Mouse (Mus musculus) kidney, adult 2 months (tissue): ENCODE measurements around the gene Jag2. TPM values are rescaled to one million over a fixed set of nuclear protein-coding genes. Genes with fewer than 3 reads are reported as not detected.

Source experiments
- DNase-seq: peaks from one replicate; pipeline ENCODE4 v3.0.0; 2021
- H3K27ac ChIP-seq: fragments of 200-500 bp; 2 replicates; pipeline ENCODE4 v1.5.1; 2012; ENCODE audit warnings: low read depth, low read length, control low read depth, inconsistent platforms; ENCODE audit not compliant: insufficient read depth
- H3K27me3 ChIP-seq: fragments of 200-500 bp; replicated peaks from 2 replicates; pipeline ENCODE4 v1.6.1; 2012; ENCODE audit warnings: mild to moderate bottlenecking, moderate library complexity, low read length, inconsistent platforms; ENCODE audit not compliant: control insufficient read depth, insufficient read depth
- H3K36me3 ChIP-seq: fragments of 200-500 bp; 2 replicates; pipeline ENCODE4 v1.6.1; 2012; ENCODE audit warnings: mild to moderate bottlenecking, moderate library complexity, low read length, inconsistent platforms; ENCODE audit not compliant: control insufficient read depth, insufficient read depth
- H3K4me1 ChIP-seq: fragments of 200-500 bp; 2 replicates; pipeline ENCODE4 v1.6.1; 2011; ENCODE audit warnings: low read length; ENCODE audit not compliant: control insufficient read depth, insufficient read depth
- H3K4me3 ChIP-seq: fragments of 200-500 bp; 2 replicates; pipeline ENCODE4 v1.5.1; 2011; ENCODE audit warnings: mild to moderate bottlenecking, low read depth, low read length, control low read depth; ENCODE audit not compliant: insufficient read depth
- CTCF ChIP-seq: fragments of 200-500 bp; conservative IDR thresholded peaks from 2 replicates; pipeline ENCODE4 v1.5.1; 2011; ENCODE audit warnings: low read depth, mild to moderate bottlenecking, control low read depth, low read length, moderate library complexity, mixed read lengths; ENCODE audit not compliant: insufficient read depth, insufficient read length
- POLR2A ChIP-seq: fragments of 200-500 bp; IDR thresholded peaks from one replicate; pipeline ENCODE4 v1.6.1; 2011; ENCODE audit warnings: low read depth, low read length, control low read depth
- WGBS: fragments of 180-500 bp; shearing (Covaris S2); methylation state at CpG from one replicate; pipeline ENCODE4 v1.1.7; 2018; 5-methylcytosine and 5-hydroxymethylcytosine counted together
- polyA plus RNA-seq: library from polyadenylated mRNA; depleted of rRNA; stranded (reverse); fragments of >200 nt; gene quantifications from 2 replicates; pipeline ENCODE4 v1.2.3, GENCODE M21; 2012; rRNA removed

Jag2 gene
- polyA plus RNA-seq, 1 experiment = 10.1 TPM

DNA sequence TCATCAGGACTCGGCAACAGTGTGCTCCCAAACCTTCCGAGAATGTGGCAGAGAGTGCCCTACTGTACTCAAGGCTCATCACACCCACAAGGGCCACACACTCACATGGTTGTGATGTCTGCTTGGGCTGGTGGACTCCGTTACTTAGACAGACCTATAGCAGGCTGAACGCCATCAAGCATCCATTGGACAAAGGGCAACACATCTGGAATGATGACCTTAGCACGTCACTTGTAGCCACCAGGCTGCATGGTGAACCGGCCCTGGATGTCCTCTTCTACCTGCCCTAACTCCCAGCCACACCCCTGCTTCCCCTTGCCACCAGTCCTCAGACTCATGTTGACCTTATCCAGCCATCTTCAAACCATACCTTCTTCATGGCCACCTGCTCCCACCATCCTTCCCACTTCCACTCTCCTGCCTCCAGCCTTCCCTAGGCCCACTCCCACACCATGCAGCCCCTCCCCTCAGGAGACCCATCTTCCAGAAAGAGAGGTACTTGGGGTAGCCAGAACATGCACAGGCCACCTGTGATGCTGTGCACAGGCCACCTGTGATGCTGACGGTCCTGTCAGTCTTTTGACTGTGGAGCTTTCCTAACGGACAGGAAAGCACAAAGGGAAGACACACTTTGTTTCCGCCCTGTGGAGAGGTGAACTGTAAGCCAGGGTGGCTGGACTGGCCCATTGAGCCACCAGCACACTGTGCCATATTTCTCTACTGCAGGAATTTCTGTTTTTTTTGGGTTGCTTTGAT is 70.8 kb downstream of the Jag2 start:
- Histone ChIP-seq H3K27ac (no peak overlapping the region), H3K36me3 (no peaks in the 10 kb centered on the region), H3K4me1 (no peaks in the 10 kb centered on the region), H3K27me3 (no peaks in the 10 kb centered on the region), H3K4me3 (no peak overlapping the region)
- no peak for DNase-seq
- TF ChIP-seq POLR2A (no peak), CTCF (no peak)
- 94% methylated on average over 9 of the region's 9 CpGs for WGBS

Other genes starting within 250 kb of the Jag2 start
- 63.4 and 75.3 TPM in 2 replicates for gene Cep170b, start 209.3 kb downstream of the Jag2 start, polyA plus RNA-seq
- 19.6 and 23.7 TPM in 2 replicates for gene Pld4, start 169.1 kb downstream of the Jag2 start, polyA plus RNA-seq
- gene Ahnak2, start 127.1 kb downstream of the Jag2 start, polyA plus RNA-seq = 0.70 and 0.99 TPM in 2 replicates
- gene Clba1, start 120.8 kb downstream of the Jag2 start, polyA plus RNA-seq = 19.1 and 22.5 TPM in 2 replicates
- 10.3 and 10.6 TPM in 2 replicates for gene Cdca4, start 100.4 kb downstream of the Jag2 start, polyA plus RNA-seq
- gene Gpr132, start 61.5 kb downstream of the Jag2 start, polyA plus RNA-seq = 1.7 and 4.6 TPM in 2 replicates
- gene Nudt14, start 12.3 kb upstream of the Jag2 start, polyA plus RNA-seq = 66.1 and 73.0 TPM in 2 replicates
- 31.8 and 45.2 TPM in 2 replicates for gene Btbd6, start 46.7 kb upstream of the Jag2 start, polyA plus RNA-seq
- 44.8 and 53.0 TPM in 2 replicates for gene Brf1, start 70.9 kb upstream of the Jag2 start, polyA plus RNA-seq
- 42.4 and 47.8 TPM in 2 replicates for gene Pacs2, start 84.7 kb upstream of the Jag2 start, polyA plus RNA-seq
- 0.16 and 0.46 TPM in 2 replicates for gene Tex22, start 144.7 kb upstream of the Jag2 start, polyA plus RNA-seq
- 39.0 and 44.4 TPM in 2 replicates for gene Mta1, start 168.5 kb upstream of the Jag2 start, polyA plus RNA-seq
- gene Crip2, start 210.5 kb upstream of the Jag2 start, polyA plus RNA-seq = 221 and 233 TPM in 2 replicates
- gene Crip1, start 216.5 kb upstream of the Jag2 start, polyA plus RNA-seq = 195 and 229 TPM in 2 replicates
- gene Tedc1, start 226.6 kb upstream of the Jag2 start, polyA plus RNA-seq = 1.0 and 1.3 TPM in 2 replicates